Mouse (Mus musculus): Measurements from ENCODE around the gene Pogk. TPM values are rescaled to one million over a fixed set of nuclear protein-coding genes. Genes with fewer than 3 reads are reported as not detected.

The Pogk gene
- polyA plus RNA-seq, 1 experiment = 7.3 TPM

DNA sequence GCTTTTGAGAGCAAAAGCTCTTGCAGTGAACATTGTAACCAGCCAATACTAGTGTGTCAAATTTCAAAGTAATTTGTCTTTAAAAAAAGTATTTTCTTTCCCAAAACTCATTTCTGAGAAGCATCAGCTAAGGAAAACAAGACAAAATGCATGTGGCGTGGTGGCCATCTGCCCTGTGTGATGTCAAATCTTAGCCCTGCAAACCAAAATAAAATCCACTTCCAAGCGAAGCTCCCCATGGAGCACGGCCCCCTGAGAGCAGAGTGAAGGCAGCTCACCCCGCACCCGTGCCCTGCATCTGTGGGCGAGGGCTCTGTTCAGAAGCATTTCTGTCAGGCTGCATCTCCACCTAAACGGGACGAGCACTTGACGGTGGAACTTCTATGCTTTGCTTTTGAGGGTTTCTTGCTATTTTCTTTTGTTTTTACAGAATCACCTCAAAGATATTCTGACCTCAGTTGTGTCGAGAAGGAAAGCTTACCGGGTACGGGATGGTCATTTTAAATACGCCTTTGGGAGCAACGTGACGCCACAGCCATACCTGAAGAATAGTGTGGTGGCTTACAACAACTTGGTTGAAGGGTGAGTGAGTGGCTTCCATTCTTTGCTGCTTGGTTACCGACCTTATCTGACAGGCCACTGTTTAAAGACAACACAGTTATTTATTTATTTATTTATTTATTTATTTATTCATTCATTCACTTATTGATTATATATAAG is 20.1 kb downstream of the Pogk start:
- TF ChIP-seq POLR2A (IDR thresholded peaks at IDR 0.05; ENCODE audit: control insufficient read depth, low read depth, low read length) (no peak), CTCF (IDR thresholded peaks at IDR 0.05; ENCODE audit: control insufficient read depth, insufficient read depth, insufficient replicate concordance, low read depth, low read length) (no peak)

GRCm38 (mm10) chr1:166388511-166388910 is 21.2 kb downstream of the Pogk start:
- H3K4me1 ChIP-seq (ENCODE audit: control insufficient read depth, insufficient read depth, low read length) = no peaks in the 10 kb centered on the region
- H3K4me3 ChIP-seq (ENCODE audit: control insufficient read depth, low read depth, low read length) = no peak overlapping the region
- TF ChIP-seq CTCF (IDR thresholded peaks at IDR 0.05; ENCODE audit: control insufficient read depth, insufficient read depth, insufficient replicate concordance, low read depth, low read length) (no peak), POLR2A (IDR thresholded peaks at IDR 0.05; ENCODE audit: control insufficient read depth, low read depth, low read length) (no peak)
- no peaks in the 10 kb centered on the region for H3K27me3 ChIP-seq (ENCODE audit: control insufficient read depth, insufficient read depth, low read length)
- H3K27ac ChIP-seq (ENCODE audit: control insufficient read depth, insufficient read depth, low read depth, low read length) = no peak overlapping the region
- peaks cover 4% of the 10 kb centered on the region for H3K36me3 ChIP-seq (ENCODE audit: control insufficient read depth, insufficient read depth, low read length)

More for the DNA sequence above, 20.1 kb downstream of the Pogk start:
- Histone ChIP-seq H3K27ac (ENCODE audit: control insufficient read depth, insufficient read depth, low read depth, low read length) (no peak overlapping the region), H3K27me3 (ENCODE audit: control insufficient read depth, insufficient read depth, low read length) (no peaks in the 10 kb centered on the region), H3K4me1 (ENCODE audit: control insufficient read depth, insufficient read depth, low read length) (no peaks in the 10 kb centered on the region), H3K4me3 (ENCODE audit: control insufficient read depth, low read depth, low read length) (no peak overlapping the region), H3K36me3 (ENCODE audit: control insufficient read depth, insufficient read depth, low read length) (peaks cover 4% of the 10 kb centered on the region)

DNA sequence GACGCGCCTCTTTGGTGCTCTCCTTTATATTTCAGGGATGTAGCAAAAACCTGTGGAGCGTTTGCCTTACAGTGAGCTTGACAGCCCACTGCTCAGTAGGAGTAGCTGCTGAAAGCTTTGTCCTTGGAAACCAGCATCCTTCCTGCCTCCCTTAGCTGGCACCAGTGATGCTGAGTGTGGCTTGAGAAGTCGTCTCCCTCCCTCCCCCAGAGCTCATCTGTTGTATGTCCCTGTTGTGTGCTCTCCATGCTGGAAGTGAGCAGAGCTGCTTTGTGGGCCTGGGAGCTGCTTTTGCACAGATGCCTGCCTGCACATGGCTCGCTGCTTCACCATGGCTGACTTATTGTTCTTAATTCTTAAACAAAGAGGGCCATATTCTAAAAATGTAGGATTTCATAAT is 24.2 kb downstream of the Pogk start:
- H3K36me3 ChIP-seq (ENCODE audit: control insufficient read depth, insufficient read depth, low read length) = peaks cover 3% of the 10 kb centered on the region
- TF ChIP-seq POLR2A (IDR thresholded peaks at IDR 0.05; ENCODE audit: control insufficient read depth, low read depth, low read length) = no peak
- no peaks in the 10 kb centered on the region for H3K27me3 ChIP-seq (ENCODE audit: control insufficient read depth, insufficient read depth, low read length)
- H3K4me1 ChIP-seq (ENCODE audit: control insufficient read depth, insufficient read depth, low read length) = peaks cover 2% of the 10 kb centered on the region; the same call in 1 of the 2 replicates
- H3K27ac ChIP-seq (ENCODE audit: control insufficient read depth, insufficient read depth, low read depth, low read length) = no peak overlapping the region
- no peak overlapping the region for H3K4me3 ChIP-seq (ENCODE audit: control insufficient read depth, low read depth, low read length)

DNA sequence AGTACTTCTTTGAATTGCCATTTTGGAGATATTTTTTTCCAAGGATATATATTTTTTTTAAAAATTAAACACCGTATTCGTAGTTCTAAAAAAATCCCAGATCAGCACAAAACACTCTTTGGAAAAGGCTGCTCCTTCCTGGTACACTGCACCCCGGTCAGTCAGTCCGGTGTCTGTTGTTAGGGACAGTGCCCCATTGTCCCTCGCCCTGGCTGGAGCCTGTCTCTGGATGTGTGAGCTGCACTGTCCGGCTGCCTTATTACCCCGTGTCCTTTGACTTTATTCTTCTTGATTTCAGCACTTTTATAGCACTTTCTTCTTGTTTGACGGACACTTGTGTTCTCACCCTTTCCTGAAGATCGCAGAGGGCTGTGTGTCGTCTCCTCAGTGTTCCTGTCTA is 25.0 kb downstream of the Pogk start:
- H3K36me3 ChIP-seq (ENCODE audit: control insufficient read depth, insufficient read depth, low read length) = peaks cover 3% of the 10 kb centered on the region
- no peak overlapping the region for H3K27ac ChIP-seq (ENCODE audit: control insufficient read depth, insufficient read depth, low read depth, low read length)
- no peak overlapping the region for H3K4me3 ChIP-seq (ENCODE audit: control insufficient read depth, low read depth, low read length)
- peaks cover 6% of the 10 kb centered on the region for H3K4me1 ChIP-seq (ENCODE audit: control insufficient read depth, insufficient read depth, low read length)
- no peak for TF ChIP-seq CTCF (IDR thresholded peaks at IDR 0.05; ENCODE audit: control insufficient read depth, insufficient read depth, insufficient replicate concordance, low read depth, low read length)
- TF ChIP-seq POLR2A (IDR thresholded peaks at IDR 0.05; ENCODE audit: control insufficient read depth, low read depth, low read length) = no peak
- H3K27me3 ChIP-seq (ENCODE audit: control insufficient read depth, insufficient read depth, low read length) = no peaks in the 10 kb centered on the region

GRCm38 (mm10) chr1:166382626-166383025 is 27.0 kb downstream of the Pogk start:
- H3K36me3 ChIP-seq (ENCODE audit: control insufficient read depth, insufficient read depth, low read length) = peaks cover 3% of the 10 kb centered on the region; the same call in 1 of the 2 replicates
- TF ChIP-seq CTCF (IDR thresholded peaks at IDR 0.05; ENCODE audit: control insufficient read depth, insufficient read depth, insufficient replicate concordance, low read depth, low read length) (no peak), POLR2A (IDR thresholded peaks at IDR 0.05; ENCODE audit: control insufficient read depth, low read depth, low read length) (no peak)
- no peak overlapping the region for H3K27ac ChIP-seq (ENCODE audit: control insufficient read depth, insufficient read depth, low read depth, low read length)
- H3K27me3 ChIP-seq (ENCODE audit: control insufficient read depth, insufficient read depth, low read length) = no peaks in the 10 kb centered on the region
- H3K4me1 ChIP-seq (ENCODE audit: control insufficient read depth, insufficient read depth, low read length) = peaks cover 10% of the 10 kb centered on the region
- no peak overlapping the region for H3K4me3 ChIP-seq (ENCODE audit: control insufficient read depth, low read depth, low read length)

- no peak for TF ChIP-seq POLR2A (IDR thresholded peaks at IDR 0.05; ENCODE audit: control insufficient read depth, low read depth, low read length)
- no peak for TF ChIP-seq CTCF (IDR thresholded peaks at IDR 0.05; ENCODE audit: control insufficient read depth, insufficient read depth, insufficient replicate concordance, low read depth, low read length)
- H3K36me3 ChIP-seq (ENCODE audit: control insufficient read depth, insufficient read depth, low read length) = peaks cover 3% of the 10 kb centered on the region; the same call in 1 of the 2 replicates
- no peaks in the 10 kb centered on the region for H3K27me3 ChIP-seq (ENCODE audit: control insufficient read depth, insufficient read depth, low read length)
- no peak overlapping the region for H3K4me3 ChIP-seq (ENCODE audit: control insufficient read depth, low read depth, low read length)
- peaks cover 10% of the 10 kb centered on the region for H3K4me1 ChIP-seq (ENCODE audit: control insufficient read depth, insufficient read depth, low read length)
- H3K27ac ChIP-seq (ENCODE audit: control insufficient read depth, insufficient read depth, low read depth, low read length) = no peak overlapping the region
These were observed 27.8 kb downstream of the Pogk start for GRCm38 (mm10) chr1:166381821-166382220.

GRCm38 (mm10) chr1:166381336-166381735 is 28.3 kb downstream of the Pogk start:
- Histone ChIP-seq H3K27ac (ENCODE audit: control insufficient read depth, insufficient read depth, low read depth, low read length) (no peak overlapping the region), H3K4me1 (ENCODE audit: control insufficient read depth, insufficient read depth, low read length) (peaks cover 10% of the 10 kb centered on the region), H3K36me3 (ENCODE audit: control insufficient read depth, insufficient read depth, low read length) (peaks cover 3% of the 10 kb centered on the region; the same call in 1 of the 2 replicates), H3K4me3 (ENCODE audit: control insufficient read depth, low read depth, low read length) (no peak overlapping the region), H3K27me3 (ENCODE audit: control insufficient read depth, insufficient read depth, low read length) (no peaks in the 10 kb centered on the region)
- TF ChIP-seq CTCF (IDR thresholded peaks at IDR 0.05; ENCODE audit: control insufficient read depth, insufficient read depth, insufficient replicate concordance, low read depth, low read length) (no peak), POLR2A (IDR thresholded peaks at IDR 0.05; ENCODE audit: control insufficient read depth, low read depth, low read length) (no peak)
